Mouse (Mus musculus) CH12.LX (cell line): ENCODE measurements around the gene Abcc5. TPM values are rescaled to one million over a fixed set of nuclear protein-coding genes. Genes with fewer than 3 reads are reported as not detected.

Experiments
- DNase-seq: peaks from one replicate; pipeline ENCODE4 v3.0.0-alpha.2; 2013; ENCODE audit errors: extremely low read depth
- H3K27ac ChIP-seq: 2 replicates; pipeline ENCODE4 v1.5.1; 2012; ENCODE audit warnings: low read depth, mild to moderate bottlenecking, control low read depth, moderate library complexity; ENCODE audit not compliant: insufficient read depth
- H3K27me3 ChIP-seq: replicated peaks from 2 replicates; pipeline ENCODE3; 2012; ENCODE audit warnings: inconsistent platforms
- H3K36me3 ChIP-seq, 2 experiments: replicated peaks in 1 of 2; 2 replicates each; pipeline versions ENCODE3 to v1.6.1; 2012; ENCODE audit warnings: inconsistent platforms in 1 of 2, low read length in 1 of 2, mild to moderate bottlenecking in 1 of 2, mixed read lengths in 1 of 2, moderate library complexity in 1 of 2; ENCODE audit not compliant: control insufficient read depth in 1 of 2, insufficient read depth in 1 of 2
- H3K4me1 ChIP-seq, 2 experiments: 2 replicates each; pipeline ENCODE4 v1.6.1; 2012; ENCODE audit warnings: inconsistent platforms in 1 of 2, moderate library complexity in 1 of 2; ENCODE audit not compliant: insufficient read depth in 2 of 2, control insufficient read depth in 1 of 2
- H3K4me2 ChIP-seq: 2 replicates; pipeline ENCODE4 v1.6.1; 2012; ENCODE audit warnings: low read depth, mild to moderate bottlenecking, control low read depth; ENCODE audit not compliant: poor library complexity, insufficient read depth, severe bottlenecking
- H3K4me3 ChIP-seq, 3 experiments: fragments of 150-350 bp in 1 of 3; sonication (generic) in 1 of 3; replicated peaks in 1 of 3; 2 replicates each; pipeline versions ENCODE3 to v1.5.1; 2011 to 2012; ENCODE audit warnings: low read depth in 2 of 3, low read length in 2 of 3, mild to moderate bottlenecking in 2 of 3, moderate library complexity in 2 of 3, control low read depth in 1 of 3, improper control_type of control experiment in 1 of 3, inconsistent platforms in 1 of 3, mixed read lengths in 1 of 3; ENCODE audit not compliant: poor library complexity in 1 of 3
- H3K79me2 ChIP-seq: replicated peaks from 2 replicates; pipeline ENCODE4 v1.6.1; 2012; ENCODE audit warnings: mild to moderate bottlenecking, moderate library complexity; ENCODE audit not compliant: control insufficient read depth, poor library complexity, insufficient read depth, severe bottlenecking; ENCODE audit errors: extremely low read depth
- H3K9ac ChIP-seq: 2 replicates; pipeline ENCODE4 v1.6.1; 2012; ENCODE audit warnings: low read depth, mild to moderate bottlenecking, control low read depth, moderate library complexity; ENCODE audit not compliant: insufficient read depth
- H3K9me3 ChIP-seq: replicated peaks from 2 replicates; pipeline ENCODE3; 2012; ENCODE audit warnings: low read length, inconsistent platforms, mixed read lengths
- CHD1 ChIP-seq: IDR thresholded peaks from 2 replicates; pipeline ENCODE4 v1.6.1; 2012; ENCODE audit warnings: low read depth, low read length, improper control_type of control experiment, inconsistent platforms
- CTCF ChIP-seq, 2 experiments: IDR thresholded peaks in 1 of 2; conservative IDR thresholded peaks in 1 of 2; 2 replicates each; pipeline ENCODE4 v1.5.1; 2011 to 2012; ENCODE audit warnings: low read depth in 2 of 2, low read length in 2 of 2, improper control_type of control experiment in 1 of 2, inconsistent platforms in 1 of 2, mild to moderate bottlenecking in 1 of 2, moderate library complexity in 1 of 2
- E2F4 ChIP-seq: IDR thresholded peaks from 2 replicates; pipeline ENCODE4 v1.6.1; 2011; ENCODE audit warnings: low read depth, low read length, improper control_type of control experiment; ENCODE audit not compliant: insufficient replicate concordance
- ETS1 ChIP-seq: conservative IDR thresholded peaks from 2 replicates; pipeline ENCODE4 v1.6.1; 2012; ENCODE audit warnings: low read depth, mild to moderate bottlenecking, inconsistent platforms, low read length, improper control_type of control experiment, moderate library complexity
- HCFC1 ChIP-seq: IDR thresholded peaks from 2 replicates; pipeline ENCODE4 v1.6.1; 2012; ENCODE audit warnings: low read depth, mild to moderate bottlenecking, inconsistent platforms, low read length, improper control_type of control experiment
- IRF4 ChIP-seq: IDR thresholded peaks from 2 replicates; pipeline ENCODE4 v1.6.1; 2014; ENCODE audit warnings: low read depth, mild to moderate bottlenecking, inconsistent platforms, low read length, improper control_type of control experiment
- MAX ChIP-seq: IDR thresholded peaks from 2 replicates; pipeline ENCODE4 v1.6.1; 2011; ENCODE audit warnings: low read length, improper control_type of control experiment
- MXI1 ChIP-seq: IDR thresholded peaks from 2 replicates; pipeline ENCODE4 v1.6.1; 2011; ENCODE audit warnings: mild to moderate bottlenecking, low read depth, low read length, improper control_type of control experiment
- MYC ChIP-seq: IDR thresholded peaks from 2 replicates; pipeline ENCODE4 v1.6.1; 2011; ENCODE audit warnings: low read depth, mild to moderate bottlenecking, improper control_type of control experiment, low read length
- NELFE ChIP-seq: IDR thresholded peaks from 2 replicates; pipeline ENCODE4 v1.6.1; 2011; ENCODE audit warnings: low read depth, low read length, improper control_type of control experiment
- PAX5 ChIP-seq: IDR thresholded peaks from 2 replicates; pipeline ENCODE4 v1.6.1; 2012; ENCODE audit warnings: low read length, inconsistent platforms, mixed read lengths
- POLR2A ChIP-seq: IDR thresholded peaks from 2 replicates; pipeline ENCODE4 v1.6.1; 2011; ENCODE audit warnings: low read depth, mild to moderate bottlenecking, improper control_type of control experiment, low read length
- POLR2AphosphoS2 ChIP-seq: IDR thresholded peaks from 2 replicates; pipeline ENCODE4 v1.6.1; 2011; ENCODE audit warnings: low read depth, low read length, improper control_type of control experiment
- SIN3A ChIP-seq: IDR thresholded peaks from 2 replicates; pipeline ENCODE4 v1.6.1; 2012; ENCODE audit warnings: low read length, improper control_type of control experiment, inconsistent platforms
- TCF12 ChIP-seq: IDR thresholded peaks from 2 replicates; pipeline ENCODE4 v1.6.1; 2014; ENCODE audit warnings: low read depth, mild to moderate bottlenecking, inconsistent platforms, low read length, improper control_type of control experiment
- USF2 ChIP-seq: conservative IDR thresholded peaks from 2 replicates; pipeline ENCODE4 v1.6.1; 2011; ENCODE audit warnings: low read depth, low read length, improper control_type of control experiment
- dilution Hi-C: fragments of 300-500 bp; cut with MboI; formaldehyde crosslinking; loops from 2 replicates; pipeline ENCODE4 v1.14.3; 2020; ENCODE audit warnings: low sequenced_read_pairs; ENCODE audit not compliant: extremely low pct_unique_long_range_greater_than_20kb, extremely low pct_ligation_motif_present
- in situ Hi-C: fragments of 300-500 bp; cut with MboI; formaldehyde crosslinking; loops from 3 replicates; pipeline ENCODE4 v1.14.3; 2019; ENCODE audit warnings: low sequenced_read_pairs, low pct_ligation_motif_present, low pct_unique_long_range_greater_than_20kb, mixed read lengths
- polyA plus RNA-seq: library from polyadenylated mRNA; unstranded; fragments of >175 nt; gene quantifications from 2 replicates; pipeline ENCODE4 v1.2.1, GENCODE M21; 2012; ENCODE audit warnings: low read depth; ENCODE audit not compliant: insufficient read length
- total RNA-seq, 2 experiments: library from RNA; depleted of rRNA; stranded (reverse); fragments of 300-350 nt in 1 of 2; fragments of >200 nt in 1 of 2; gene quantifications; 2 replicates each; pipeline ENCODE4 v1.2.3; 2012 to 2014

Gene Abcc5
- total and polyA plus RNA-seq, 3 experiments, result 23.4 to 28.6 (median 23.8) TPM

DNA sequence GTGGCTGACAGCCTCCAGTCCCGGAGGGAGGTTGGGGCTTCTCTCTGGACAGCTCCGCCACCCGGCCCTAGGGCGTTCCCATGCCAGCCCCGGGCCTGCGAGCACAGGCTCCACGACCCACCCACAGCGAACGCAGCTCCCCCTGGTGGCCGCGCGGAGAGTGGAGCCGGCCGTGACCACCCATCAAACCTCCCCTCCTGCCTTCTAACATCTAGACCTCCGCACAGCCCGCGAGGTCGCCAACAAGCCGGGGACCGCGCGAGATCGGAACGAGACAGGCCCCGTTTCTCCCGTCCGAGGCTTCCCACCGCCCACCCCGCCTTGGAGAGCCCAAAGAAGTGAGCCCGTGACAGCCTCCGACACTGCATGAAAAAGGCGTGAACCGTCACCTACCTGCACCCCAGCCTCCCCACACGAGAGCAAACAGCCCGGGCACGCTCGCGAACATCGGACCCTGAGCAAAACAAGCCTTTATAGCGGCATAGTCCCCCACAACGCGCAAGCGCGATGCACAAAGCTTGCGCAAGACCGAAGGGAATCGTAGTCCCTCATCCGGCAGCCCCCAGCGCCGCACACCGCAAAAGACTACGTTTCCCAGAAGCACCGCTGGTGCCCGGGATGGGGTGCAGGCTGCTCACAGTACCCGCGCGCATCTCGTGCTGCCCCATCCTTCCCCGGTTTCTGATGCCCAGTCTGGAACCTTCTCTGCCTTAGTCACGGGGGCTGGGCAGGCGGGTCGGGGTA is at the start of gene Abcc5 (continued):
- peak; percentile 62 for TF ChIP-seq TCF12
- TF ChIP-seq, all 38 proteins: peak for 24

- Histone ChIP-seq H3K36me3 (no peaks in the 10 kb centered on the region), H3K4me2 (no peak overlapping the region), H3K79me2 (no peaks in the 10 kb centered on the region), H3K27ac (no peak overlapping the region), H3K9me3 (no peaks in the 10 kb centered on the region), H3K27me3 (no peaks in the 10 kb centered on the region), H3K4me3 (no peak overlapping the region), H3K4me1 (no peaks in the 10 kb centered on the region)
- dilution Hi-C loops, result no loop called here
- DNase-seq, result no peak
- TF ChIP-seq ETS1 (no peak), POLR2A (no peak), SIN3A (no peak), NELFE (no peak), MXI1 (no peak), TCF12 (no peak), PAX5 (no peak), USF2 (no peak), HCFC1 (no peak), CTCF (conservative IDR thresholded peaks at IDR 0.05 in 1 of 2, IDR thresholded peaks at IDR 0.05 in 1 of 2; ENCODE audit: low read depth in 2 of 2, low read length in 2 of 2) (no peak), CHD1 (no peak), MAX (no peak), IRF4 (no peak)
- TF ChIP-seq, all 38 proteins: peak for 0
- H3K9ac ChIP-seq, result no peak overlapping the region
- in situ Hi-C loops, result loop anchor here (25.0 kb wide), 1 partner anchor 263 kb away; no protein-coding TSS in a partner anchor
Observed at GRCm38 (mm10) chr16:20475335-20475734, 49.1 kb upstream of the Abcc5 start.

GRCm38 (mm10) chr16:20474786-20475185 is 48.6 kb upstream of the Abcc5 start:
- no peak overlapping the region for H3K4me2 ChIP-seq
- no peak overlapping the region for H3K4me3 ChIP-seq
- in situ Hi-C loops (loop anchor here (25.0 kb wide), 1 partner anchor 262 kb away; no protein-coding TSS in a partner anchor), dilution Hi-C loops (no loop called here)
- H3K4me1 ChIP-seq, result no peaks in the 10 kb centered on the region
- H3K9me3 ChIP-seq, result no peaks in the 10 kb centered on the region
- H3K27ac ChIP-seq, result no peak overlapping the region
- no peaks in the 10 kb centered on the region for H3K36me3 ChIP-seq
- no peak for DNase-seq
- H3K79me2 ChIP-seq, result no peaks in the 10 kb centered on the region
- no peaks in the 10 kb centered on the region for H3K27me3 ChIP-seq
- TF ChIP-seq POLR2AphosphoS2, result no peak
- no peak for TF ChIP-seq TCF12
- no peak for TF ChIP-seq MYC
- TF ChIP-seq CHD1, result no peak
- no peak for TF ChIP-seq E2F4
- H3K9ac ChIP-seq, result no peak overlapping the region
